Mouse (Mus musculus): Measurements from ENCODE around the gene Frs2. TPM values are rescaled to one million over a fixed set of nuclear protein-coding genes. Genes with fewer than 3 reads are reported as not detected.
A peak's percentile ranks its signal among the peaks of the same experiment; 100 is the strongest.

Frs2 gene
- polyA plus RNA-seq, 1 experiment = 21.1 TPM

- Histone ChIP-seq H3K4me1 (replicated peaks; ENCODE audit: control insufficient read depth, insufficient read depth, low read length) (peaks cover 37% of the 10 kb centered on the region), H3K4me3 (ENCODE audit: control insufficient read depth, insufficient read depth, low read length) (no peak overlapping the region), H3K27ac (ENCODE audit: control insufficient read depth, insufficient read depth, low read length) (peak overlapping the region; percentile 18), H3K27me3 (ENCODE audit: control insufficient read depth, insufficient read depth, low read length) (no peaks in the 10 kb centered on the region), H3K36me3 (ENCODE audit: control insufficient read depth, insufficient read depth, low read length) (no peaks in the 10 kb centered on the region)
- TF ChIP-seq POLR2A (IDR thresholded peaks at IDR 0.05; ENCODE audit: control insufficient read depth, extremely low read depth, insufficient read depth, low read length, poor library complexity) = no peak
- no peak for TF ChIP-seq CTCF (IDR thresholded peaks at IDR 0.05; ENCODE audit: borderline replicate concordance, control insufficient read depth, extremely low read depth, insufficient read depth, low read length, poor library complexity)
- peak; percentile 61 for DNase-seq
- 8% methylated on average over 2 of the region's 2 CpGs for WGBS
These were observed 35.8 kb downstream of the Frs2 start for GRCm38 (mm10) chr10:117112545-117112944.

- H3K4me1 ChIP-seq (replicated peaks; ENCODE audit: control insufficient read depth, insufficient read depth, low read length) = peaks cover 39% of the 10 kb centered on the region
- no peak for DNase-seq
- H3K36me3 ChIP-seq (ENCODE audit: control insufficient read depth, insufficient read depth, low read length) = no peaks in the 10 kb centered on the region
- H3K4me3 ChIP-seq (ENCODE audit: control insufficient read depth, insufficient read depth, low read length) = no peak overlapping the region
- peak overlapping the region; percentile 74 for H3K27ac ChIP-seq (ENCODE audit: control insufficient read depth, insufficient read depth, low read length)
- H3K27me3 ChIP-seq (ENCODE audit: control insufficient read depth, insufficient read depth, low read length) = no peaks in the 10 kb centered on the region
- WGBS = 75% methylated on average over 7 of the region's 7 CpGs
- TF ChIP-seq CTCF (IDR thresholded peaks at IDR 0.05; ENCODE audit: borderline replicate concordance, control insufficient read depth, extremely low read depth, insufficient read depth, low read length, poor library complexity) = no peak
These were observed 36.9 kb downstream of the Frs2 start for GRCm38 (mm10) chr10:117111455-117111854.

GRCm38 (mm10) chr10:117110271-117110670 is 38.1 kb downstream of the Frs2 start:
- TF ChIP-seq POLR2A (IDR thresholded peaks at IDR 0.05; ENCODE audit: control insufficient read depth, extremely low read depth, insufficient read depth, low read length, poor library complexity) = no peak
- TF ChIP-seq CTCF (IDR thresholded peaks at IDR 0.05; ENCODE audit: borderline replicate concordance, control insufficient read depth, extremely low read depth, insufficient read depth, low read length, poor library complexity) = no peak
- DNase-seq = peak; percentile 68
- H3K4me1 ChIP-seq (replicated peaks; ENCODE audit: control insufficient read depth, insufficient read depth, low read length) = peaks cover 39% of the 10 kb centered on the region
- peak overlapping the region; percentile 94; the same call in 1 of the 2 replicates for H3K27ac ChIP-seq (ENCODE audit: control insufficient read depth, insufficient read depth, low read length)
- no peaks in the 10 kb centered on the region for H3K27me3 ChIP-seq (ENCODE audit: control insufficient read depth, insufficient read depth, low read length)
- 4% methylated on average over 3 of the region's 3 CpGs for WGBS
- no peaks in the 10 kb centered on the region for H3K36me3 ChIP-seq (ENCODE audit: control insufficient read depth, insufficient read depth, low read length)
- H3K4me3 ChIP-seq (ENCODE audit: control insufficient read depth, insufficient read depth, low read length) = no peak overlapping the region

- WGBS = 6% methylated on average over 3 of the region's 3 CpGs
- DNase-seq = no peak
- H3K27ac ChIP-seq (ENCODE audit: control insufficient read depth, insufficient read depth, low read length) = peak overlapping the region; percentile 27
These were observed 41.6 kb downstream of the Frs2 start for GRCm38 (mm10) chr10:117106686-117107085.

GRCm38 (mm10) chr10:117106244-117106643 is 42.1 kb downstream of the Frs2 start:
- no peak for TF ChIP-seq CTCF (IDR thresholded peaks at IDR 0.05; ENCODE audit: borderline replicate concordance, control insufficient read depth, extremely low read depth, insufficient read depth, low read length, poor library complexity)
- TF ChIP-seq POLR2A (IDR thresholded peaks at IDR 0.05; ENCODE audit: control insufficient read depth, extremely low read depth, insufficient read depth, low read length, poor library complexity) = no peak
- no peak for DNase-seq
- Histone ChIP-seq H3K27me3 (ENCODE audit: control insufficient read depth, insufficient read depth, low read length) (no peaks in the 10 kb centered on the region), H3K4me1 (replicated peaks; ENCODE audit: control insufficient read depth, insufficient read depth, low read length) (peaks cover 28% of the 10 kb centered on the region), H3K36me3 (ENCODE audit: control insufficient read depth, insufficient read depth, low read length) (no peaks in the 10 kb centered on the region), H3K27ac (ENCODE audit: control insufficient read depth, insufficient read depth, low read length) (peak overlapping the region; percentile 95), H3K4me3 (ENCODE audit: control insufficient read depth, insufficient read depth, low read length) (no peak overlapping the region)
- 13% methylated on average over 4 of the region's 4 CpGs for WGBS

More at GRCm38 (mm10) chr10:117106686-117107085, 41.6 kb downstream of the Frs2 start:
- TF ChIP-seq CTCF (IDR thresholded peaks at IDR 0.05; ENCODE audit: borderline replicate concordance, control insufficient read depth, extremely low read depth, insufficient read depth, low read length, poor library complexity) (no peak), POLR2A (IDR thresholded peaks at IDR 0.05; ENCODE audit: control insufficient read depth, extremely low read depth, insufficient read depth, low read length, poor library complexity) (no peak)
- H3K27me3 ChIP-seq (ENCODE audit: control insufficient read depth, insufficient read depth, low read length) = no peaks in the 10 kb centered on the region
- no peak overlapping the region for H3K4me3 ChIP-seq (ENCODE audit: control insufficient read depth, insufficient read depth, low read length)
- H3K36me3 ChIP-seq (ENCODE audit: control insufficient read depth, insufficient read depth, low read length) = no peaks in the 10 kb centered on the region
- H3K4me1 ChIP-seq (replicated peaks; ENCODE audit: control insufficient read depth, insufficient read depth, low read length) = peaks cover 32% of the 10 kb centered on the region

- H3K27ac ChIP-seq (ENCODE audit: control insufficient read depth, insufficient read depth, low read length) = peak overlapping the region; percentile 77
- no peak overlapping the region for H3K4me3 ChIP-seq (ENCODE audit: control insufficient read depth, insufficient read depth, low read length)
- DNase-seq = no peak
- H3K4me1 ChIP-seq (replicated peaks; ENCODE audit: control insufficient read depth, insufficient read depth, low read length) = peaks cover 27% of the 10 kb centered on the region
- no peaks in the 10 kb centered on the region for H3K27me3 ChIP-seq (ENCODE audit: control insufficient read depth, insufficient read depth, low read length)
- 49% methylated on average over 4 of the region's 4 CpGs for WGBS
- TF ChIP-seq CTCF (IDR thresholded peaks at IDR 0.05; ENCODE audit: borderline replicate concordance, control insufficient read depth, extremely low read depth, insufficient read depth, low read length, poor library complexity) = no peak
- no peak for TF ChIP-seq POLR2A (IDR thresholded peaks at IDR 0.05; ENCODE audit: control insufficient read depth, extremely low read depth, insufficient read depth, low read length, poor library complexity)
- no peaks in the 10 kb centered on the region for H3K36me3 ChIP-seq (ENCODE audit: control insufficient read depth, insufficient read depth, low read length)
These were observed 43.3 kb downstream of the Frs2 start for GRCm38 (mm10) chr10:117105015-117105414.
